Mouse (Mus musculus) embryonic facial prominence, embryonic 15.5 days (tissue): ENCODE data around the gene Slc41a3. TPM values are rescaled to one million over a fixed set of nuclear protein-coding genes. Genes with fewer than 3 reads are reported as not detected.

Experiments used
- ATAC-seq: fragments of 200-750 bp; cut with Nextera tagmentation; 2 replicates; pipeline ENCODE4 v1.8.0; 2017; ENCODE audit warnings: low read depth, moderate TSS enrichment; ENCODE audit not compliant: insufficient number of reproducible peaks, low FRiP score, low TSS enrichment
- H3K27ac ChIP-seq: fragments of 300-500 bp; sonication (generic); replicated peaks from 2 replicates; pipeline ENCODE4 v1.5.1; 2015; ENCODE audit warnings: mild to moderate bottlenecking, inconsistent platforms
- H3K27me3 ChIP-seq: fragments of 300-500 bp; sonication (generic); 2 replicates; pipeline ENCODE4 v1.6.1; 2015; ENCODE audit warnings: inconsistent platforms
- H3K36me3 ChIP-seq: fragments of 300-500 bp; sonication (generic); 2 replicates; pipeline ENCODE4 v1.6.1; 2015; ENCODE audit warnings: mild to moderate bottlenecking, inconsistent platforms
- H3K4me1 ChIP-seq: fragments of 300-500 bp; sonication (generic); 2 replicates; pipeline ENCODE4 v1.6.1; 2015; ENCODE audit warnings: inconsistent platforms
- H3K4me2 ChIP-seq: fragments of 300-500 bp; sonication (generic); replicated peaks from 2 replicates; pipeline ENCODE4 v1.6.1; 2015; ENCODE audit warnings: mild to moderate bottlenecking, inconsistent platforms
- H3K4me3 ChIP-seq: fragments of 300-500 bp; sonication (generic); replicated peaks from 2 replicates; pipeline ENCODE4 v1.5.1; 2015; ENCODE audit warnings: mild to moderate bottlenecking, inconsistent platforms
- H3K9ac ChIP-seq: fragments of 300-500 bp; sonication (generic); 2 replicates; pipeline ENCODE4 v1.6.1; 2015; ENCODE audit warnings: inconsistent platforms
- H3K9me3 ChIP-seq: fragments of 300-500 bp; sonication (generic); replicated peaks from 2 replicates; pipeline ENCODE4 v1.6.1; 2016; ENCODE audit warnings: inconsistent platforms
- WGBS: fragments of 180-500 bp; shearing (Covaris S2); methylation state at CpG from one replicate; pipeline ENCODE4 v1.1.7; 2015; 5-methylcytosine and 5-hydroxymethylcytosine counted together
- polyA plus RNA-seq: library from polyadenylated mRNA; unstranded; fragments of >200 nt; fragmentation: Nextera tagmentation; extraction: Ambion mirVana; gene quantifications from 2 replicates; pipeline ENCODE4 v1.2.1, GENCODE M21; 2015

Gene Slc41a3
- polyA plus RNA-seq, 1 experiment from 2014 or later, result 6.1 TPM

DNA sequence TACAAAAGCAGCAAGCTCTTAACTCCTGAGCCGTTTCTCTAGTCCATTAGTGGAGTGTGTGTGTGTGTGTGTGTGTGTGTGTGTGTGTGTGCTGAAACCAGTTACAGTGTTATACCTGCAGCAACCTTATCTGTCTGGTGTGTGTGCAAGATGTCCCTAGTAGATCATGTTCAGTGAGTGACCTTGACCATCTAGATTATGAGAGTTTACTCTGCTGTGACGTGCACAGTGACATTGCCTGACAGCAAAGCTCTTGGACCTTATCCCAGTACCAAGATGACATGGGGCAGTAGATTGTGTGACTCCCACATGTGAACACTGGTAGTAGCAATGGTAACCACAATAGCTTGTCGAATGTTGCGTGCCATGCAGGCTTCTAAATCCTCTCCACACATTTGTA is 4.2 kb upstream of the Slc41a3 start:
- no peaks in the 10 kb centered on the region for H3K27me3 ChIP-seq
- H3K36me3 ChIP-seq, result no peaks in the 10 kb centered on the region
- WGBS, result 78% methylated on average over 4 of the region's 4 CpGs
- no peak overlapping the region for H3K4me2 ChIP-seq
- no peak for ATAC-seq
- H3K9me3 ChIP-seq, result no peaks in the 10 kb centered on the region
- H3K27ac ChIP-seq, result no peak overlapping the region
- H3K9ac ChIP-seq, result no peak overlapping the region
- H3K4me3 ChIP-seq, result no peak overlapping the region
- 0 out of 2 replicates have a peak, but pooled peaks cover 7% of the 10 kb centered on the region for H3K4me1 ChIP-seq

DNA sequence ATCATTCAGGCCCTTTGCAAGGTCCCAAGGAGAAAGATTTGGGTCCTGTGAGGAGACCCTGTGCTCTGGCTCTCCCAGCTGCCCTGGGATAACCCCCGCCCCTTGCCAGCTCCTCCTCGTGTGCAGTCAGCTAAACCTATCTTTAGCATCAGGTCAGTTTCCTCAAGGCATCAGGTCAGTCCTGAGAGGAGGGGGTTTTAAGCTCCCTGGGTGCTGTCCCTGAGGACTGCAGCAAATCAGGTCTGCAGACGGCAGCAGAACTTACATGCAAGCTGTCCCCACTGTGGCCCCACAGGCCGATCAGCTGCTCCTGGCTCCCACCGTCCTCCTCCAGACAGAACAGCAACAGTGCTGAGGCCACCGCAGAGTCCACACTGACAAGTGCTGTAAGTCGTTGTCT is 2.8 kb upstream of the Slc41a3 start:
- H3K27ac ChIP-seq, result no peak overlapping the region
- H3K36me3 ChIP-seq, result no peaks in the 10 kb centered on the region
- 47% methylated on average over 7 of the region's 7 CpGs for WGBS
- no peak overlapping the region for H3K4me3 ChIP-seq
- no peaks in the 10 kb centered on the region for H3K9me3 ChIP-seq
- H3K4me2 ChIP-seq, result no peak overlapping the region
- H3K9ac ChIP-seq, result no peak overlapping the region
- ATAC-seq, result no peak
- 0 out of 2 replicates have a peak, but pooled peaks cover 12% of the 10 kb centered on the region for H3K4me1 ChIP-seq
- H3K27me3 ChIP-seq, result peaks cover 4% of the 10 kb centered on the region; the same call in 1 of the 2 replicates

GRCm38 (mm10) chr6:90602304-90602703 is 2.2 kb upstream of the Slc41a3 start:
- no peak for ATAC-seq
- H3K27me3 ChIP-seq, result peaks cover 4% of the 10 kb centered on the region; the same call in 1 of the 2 replicates
- H3K9me3 ChIP-seq, result no peaks in the 10 kb centered on the region
- H3K9ac ChIP-seq, result no peak overlapping the region
- H3K4me2 ChIP-seq, result no peak overlapping the region
- H3K36me3 ChIP-seq, result no peaks in the 10 kb centered on the region
- no peak overlapping the region for H3K27ac ChIP-seq
- no peak overlapping the region for H3K4me3 ChIP-seq
- H3K4me1 ChIP-seq, result 0 out of 2 replicates have a peak, but pooled peaks cover 12% of the 10 kb centered on the region
- WGBS, result 83% methylated on average over 3 of the region's 3 CpGs

GRCm38 (mm10) chr6:90603126-90603525 is 1.4 kb upstream of the Slc41a3 start:
- ATAC-seq, result no peak

GRCm38 (mm10) chr6:90604130-90604529 is 395 bp upstream of the Slc41a3 start:
- Histone ChIP-seq H3K36me3 (no peaks in the 10 kb centered on the region), H3K4me1 (0 out of 2 replicates have a peak, but pooled peaks cover 12% of the 10 kb centered on the region), H3K4me2 (peak overlapping the region; percentile 92), H3K9me3 (no peaks in the 10 kb centered on the region), H3K27me3 (peaks cover 4% of the 10 kb centered on the region; the same call in 1 of the 2 replicates), H3K27ac (no peak overlapping the region), H3K4me3 (peak overlapping the region; percentile 63), H3K9ac (no peak overlapping the region)
- WGBS, result 42% methylated on average over 3 of the region's 3 CpGs
- ATAC-seq, result no peak

More at GRCm38 (mm10) chr6:90603126-90603525, 1.4 kb upstream of the Slc41a3 start:
- H3K27me3 ChIP-seq, result peaks cover 4% of the 10 kb centered on the region; the same call in 1 of the 2 replicates
- WGBS, result 72% methylated on average over 7 of the region's 7 CpGs
- no peak overlapping the region for H3K27ac ChIP-seq
- no peak overlapping the region for H3K4me3 ChIP-seq
- H3K9me3 ChIP-seq, result no peaks in the 10 kb centered on the region
- H3K9ac ChIP-seq, result no peak overlapping the region
- H3K4me2 ChIP-seq, result no peak overlapping the region
- 0 out of 2 replicates have a peak, but pooled peaks cover 12% of the 10 kb centered on the region for H3K4me1 ChIP-seq
- H3K36me3 ChIP-seq, result no peaks in the 10 kb centered on the region

DNA sequence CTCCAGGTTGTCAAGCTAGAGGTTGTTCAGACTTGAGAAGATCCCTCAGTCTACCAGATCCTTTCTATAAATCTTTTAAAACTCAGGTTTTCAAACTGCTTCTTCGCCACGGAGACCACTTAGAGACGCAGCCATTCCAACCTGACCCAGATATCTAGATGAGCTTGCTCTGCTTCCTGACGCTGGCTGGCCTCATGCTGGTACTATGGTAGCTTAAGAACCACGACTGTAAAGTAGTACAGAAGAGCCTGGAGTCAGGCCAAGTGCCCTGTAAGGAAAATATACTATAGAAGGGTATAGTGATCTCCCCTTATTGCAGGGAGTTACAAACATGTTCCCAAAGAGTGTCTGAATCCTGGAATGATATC is 757 bp downstream of the Slc41a3 start:
- H3K4me3 ChIP-seq, result peak overlapping the region; percentile 63
- ATAC-seq, result no peak
- peak overlapping the region; percentile 50; the same call in 1 of the 2 replicates for H3K9ac ChIP-seq
- peak overlapping the region; percentile 92 for H3K4me2 ChIP-seq
- no peaks in the 10 kb centered on the region for H3K36me3 ChIP-seq
- 0 out of 2 replicates have a peak, but pooled peaks cover 12% of the 10 kb centered on the region for H3K4me1 ChIP-seq
- no peaks in the 10 kb centered on the region for H3K9me3 ChIP-seq
- H3K27ac ChIP-seq, result no peak overlapping the region
- 18% methylated on average over 5 of the region's 5 CpGs for WGBS
- H3K27me3 ChIP-seq, result peaks cover 4% of the 10 kb centered on the region; the same call in 1 of the 2 replicates

DNA sequence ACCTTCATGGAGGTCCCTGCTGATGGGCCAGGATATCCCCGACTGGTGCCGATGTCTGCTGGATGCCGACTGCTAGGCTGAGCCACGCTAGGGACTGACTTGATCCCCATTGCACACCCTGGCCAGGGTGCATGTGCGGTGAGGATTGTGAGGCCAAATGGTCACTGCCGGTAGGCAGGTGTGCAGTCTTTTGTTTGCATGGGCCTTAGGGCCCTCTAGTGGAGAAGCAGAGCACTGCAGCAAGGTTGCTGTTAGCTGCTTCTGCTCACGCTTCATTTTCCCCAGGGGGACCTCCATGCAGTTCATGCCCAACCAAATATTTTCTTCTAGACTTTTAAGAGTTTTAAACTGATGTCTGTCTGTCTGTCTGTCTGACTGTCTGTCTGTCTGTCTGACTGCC is 2.0 kb downstream of the Slc41a3 start:
- Histone ChIP-seq H3K4me3 (no peak overlapping the region), H3K36me3 (no peaks in the 10 kb centered on the region), H3K9ac (no peak overlapping the region), H3K27me3 (peaks cover 4% of the 10 kb centered on the region; the same call in 1 of the 2 replicates), H3K9me3 (no peaks in the 10 kb centered on the region), H3K27ac (no peak overlapping the region), H3K4me1 (0 out of 2 replicates have a peak, but pooled peaks cover 12% of the 10 kb centered on the region), H3K4me2 (no peak overlapping the region)
- 29% methylated on average over 7 of the region's 7 CpGs for WGBS
- ATAC-seq, result no peak

DNA sequence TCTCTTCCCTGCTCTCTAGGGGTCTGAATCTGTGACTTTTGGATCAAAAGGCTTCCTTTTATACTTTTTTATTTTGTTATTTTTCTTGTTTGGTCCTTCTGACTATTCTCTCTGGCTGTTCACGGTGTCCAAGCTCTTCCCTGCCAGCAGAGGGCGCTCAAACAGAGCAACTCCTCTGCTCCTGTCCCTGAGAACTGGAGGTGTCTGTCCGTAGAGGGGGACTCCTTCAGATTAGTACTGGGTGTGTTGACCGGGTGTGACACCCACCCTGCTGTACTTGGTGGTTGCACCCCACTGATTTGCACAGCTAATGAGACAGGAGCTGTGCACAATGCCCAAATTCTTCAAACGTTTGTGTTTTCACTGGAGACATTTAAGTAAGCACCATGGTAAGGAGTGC is 2.7 kb downstream of the Slc41a3 start:
- no peak overlapping the region for H3K4me3 ChIP-seq
- no peak overlapping the region for H3K4me2 ChIP-seq
- peaks cover 4% of the 10 kb centered on the region; the same call in 1 of the 2 replicates for H3K27me3 ChIP-seq
- H3K9ac ChIP-seq, result no peak overlapping the region
- H3K4me1 ChIP-seq, result 0 out of 2 replicates have a peak, but pooled peaks cover 12% of the 10 kb centered on the region
- no peak overlapping the region for H3K27ac ChIP-seq
- no peaks in the 10 kb centered on the region for H3K36me3 ChIP-seq
- ATAC-seq, result no peak
- 18% methylated on average over 5 of the region's 5 CpGs for WGBS
- H3K9me3 ChIP-seq, result no peaks in the 10 kb centered on the region

GRCm38 (mm10) chr6:90608186-90608585 is 3.7 kb downstream of the Slc41a3 start:
- Histone ChIP-seq H3K27me3 (peaks cover 4% of the 10 kb centered on the region; the same call in 1 of the 2 replicates), H3K9me3 (no peaks in the 10 kb centered on the region), H3K4me2 (no peak overlapping the region), H3K9ac (no peak overlapping the region), H3K4me1 (0 out of 2 replicates have a peak, but pooled peaks cover 12% of the 10 kb centered on the region), H3K4me3 (no peak overlapping the region), H3K27ac (no peak overlapping the region), H3K36me3 (no peaks in the 10 kb centered on the region)
- 67% methylated on average over 6 of the region's 6 CpGs for WGBS
- ATAC-seq, result no peak

GRCm38 (mm10) chr6:90610248-90610647 is 5.7 kb downstream of the Slc41a3 start:
- H3K4me3 ChIP-seq, result no peak overlapping the region
- H3K36me3 ChIP-seq, result no peaks in the 10 kb centered on the region
- 0 out of 2 replicates have a peak, but pooled peaks cover 10% of the 10 kb centered on the region for H3K4me1 ChIP-seq
- H3K4me2 ChIP-seq, result no peak overlapping the region
- no peak overlapping the region for H3K27ac ChIP-seq
- no peak for ATAC-seq
- no peak overlapping the region for H3K9ac ChIP-seq
- peaks cover 4% of the 10 kb centered on the region; the same call in 1 of the 2 replicates for H3K27me3 ChIP-seq
- WGBS, result 81% methylated on average over 5 of the region's 5 CpGs
- no peaks in the 10 kb centered on the region for H3K9me3 ChIP-seq

DNA sequence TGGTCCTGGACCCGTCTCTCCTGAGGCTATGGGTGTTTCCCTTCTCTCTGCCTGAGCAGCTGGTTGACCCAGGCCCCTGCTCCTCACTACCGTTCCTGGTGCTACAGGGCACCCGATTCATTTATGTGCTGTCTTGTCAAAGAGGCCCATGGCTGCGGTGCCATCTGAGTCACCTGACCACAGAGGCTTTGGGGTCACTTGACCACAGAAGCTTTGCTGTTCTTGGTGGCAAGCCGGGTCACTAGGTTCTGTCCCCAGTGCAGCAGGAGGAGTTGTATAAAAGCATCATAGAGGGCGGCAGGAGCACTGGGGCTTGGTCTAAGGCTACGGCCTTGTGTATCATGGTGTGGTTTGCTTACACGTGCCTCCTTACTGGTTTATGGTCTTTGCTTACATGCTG is 8.8 kb downstream of the Slc41a3 start:
- Histone ChIP-seq H3K27me3 (no peaks in the 10 kb centered on the region), H3K36me3 (no peaks in the 10 kb centered on the region), H3K4me2 (no peak overlapping the region), H3K4me3 (no peak overlapping the region), H3K27ac (no peak overlapping the region), H3K9ac (no peak overlapping the region), H3K4me1 (0 out of 2 replicates have a peak, but pooled peaks cover 5% of the 10 kb centered on the region), H3K9me3 (no peaks in the 10 kb centered on the region)
- 71% methylated on average over 8 of the region's 8 CpGs for WGBS
- ATAC-seq, result no peak

- Histone ChIP-seq H3K36me3 (no peaks in the 10 kb centered on the region), H3K27ac (no peak overlapping the region), H3K4me1 (0 out of 2 replicates have a peak, but pooled peaks cover 5% of the 10 kb centered on the region), H3K4me3 (no peak overlapping the region), H3K27me3 (no peaks in the 10 kb centered on the region), H3K4me2 (no peak overlapping the region), H3K9ac (no peak overlapping the region), H3K9me3 (no peaks in the 10 kb centered on the region)
- WGBS, result 75% methylated on average over 7 of the region's 7 CpGs
- no peak for ATAC-seq
These were observed 10.8 kb downstream of the Slc41a3 start for GRCm38 (mm10) chr6:90615362-90615761.
